Mouse (Mus musculus): ENCODE measurements around the gene Tmem223. TPM values are rescaled to one million over a fixed set of nuclear protein-coding genes. Genes with fewer than 3 reads are reported as not detected.
A peak's percentile ranks its signal among the peaks of the same experiment; 100 is the strongest.
"Not testable (repeated sequence)": the region's sequence is repeated elsewhere in the genome, so short reads cannot be mapped to it uniquely, and the experiment has no call there.

Gene Tmem223
- total RNA-seq (2017) = 15.5 and 16.6 TPM in 2 replicates

DNA sequence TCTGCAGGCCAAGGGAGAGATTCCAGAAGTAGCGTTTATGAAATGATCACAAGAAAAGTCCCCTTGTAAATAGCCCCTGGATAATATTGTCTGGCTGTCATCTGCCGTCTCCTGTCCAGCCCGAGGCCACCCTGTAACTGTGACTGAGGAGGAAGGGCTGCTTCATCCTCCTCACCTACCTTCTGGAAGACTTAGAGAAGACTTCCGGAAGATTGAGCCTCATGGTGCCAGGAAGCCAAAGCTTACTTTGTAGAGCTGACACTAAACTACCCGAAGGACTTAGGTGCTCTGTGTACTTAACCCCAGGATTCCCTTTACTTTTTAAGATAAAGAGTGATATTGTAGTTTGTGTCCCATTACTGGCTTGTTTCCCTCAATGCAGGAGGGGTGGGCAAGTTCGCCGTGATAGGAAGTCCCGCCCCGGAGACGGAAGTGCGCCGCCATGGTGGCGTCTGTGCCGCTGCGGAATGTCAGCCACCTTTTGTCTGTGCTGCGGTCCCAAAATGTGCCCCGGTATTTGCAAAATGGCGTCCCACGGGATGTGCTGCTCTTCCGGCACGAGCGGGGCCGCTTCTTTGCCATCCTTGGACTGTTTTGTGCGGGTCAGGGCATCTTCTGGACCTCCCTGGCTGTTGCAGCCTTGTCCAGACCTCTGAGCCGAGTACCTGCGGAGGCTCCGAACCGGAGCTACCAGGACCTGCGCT, at the start of gene Tmem223:
Gene Tmem223, plus strand, starts transcription at position 430 of the 704 bp plus-strand sequence.
- peak; percentile 62 for ATAC-seq (ENCODE audit: extremely low read depth, insufficient number of reproducible peaks, low FRiP score, poor library complexity, severe bottlenecking)

DNA sequence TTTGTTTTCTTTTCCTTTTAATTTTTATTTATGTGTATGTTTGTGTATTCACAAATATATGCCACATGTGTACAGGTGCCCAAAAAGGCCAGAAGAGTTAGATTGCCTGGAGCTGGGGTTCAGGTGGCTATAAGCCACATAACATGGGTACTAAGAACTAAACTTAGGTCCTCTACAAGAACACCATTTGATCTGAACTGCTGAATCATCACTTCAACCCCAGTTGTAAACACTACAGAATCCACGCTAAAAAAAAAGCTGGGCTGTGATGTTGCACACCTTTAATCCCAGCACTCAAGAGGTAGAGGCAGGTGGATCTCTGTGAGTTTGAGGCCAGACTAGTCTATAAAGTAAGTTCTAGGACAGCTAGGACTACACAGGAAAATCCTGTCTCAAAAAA, 49.4 kb upstream of the Tmem223 start:
- no peak for ATAC-seq (ENCODE audit: extremely low read depth, insufficient number of reproducible peaks, low FRiP score, poor library complexity, severe bottlenecking)

DNA sequence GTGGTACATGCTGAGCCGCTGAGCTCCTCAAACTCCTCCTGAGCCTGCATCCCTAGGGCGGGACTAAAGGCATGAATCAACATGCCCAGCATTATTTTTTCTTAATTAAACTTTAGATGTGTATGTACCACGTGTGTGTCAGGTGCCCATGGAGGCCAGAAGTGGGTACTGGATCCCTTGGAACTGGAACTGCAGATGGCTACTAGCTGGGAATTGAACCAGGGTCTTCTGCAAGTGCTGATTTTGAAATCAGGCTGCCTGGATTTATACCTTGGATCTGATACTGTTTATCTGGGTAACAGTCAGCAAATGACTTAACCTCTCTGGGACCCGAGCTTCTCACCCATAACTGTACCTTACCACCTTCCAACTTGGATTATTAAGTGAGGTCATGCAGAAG, 48.8 kb upstream of the Tmem223 start:
- ATAC-seq (ENCODE audit: extremely low read depth, insufficient number of reproducible peaks, low FRiP score, poor library complexity, severe bottlenecking) = no peak

DNA sequence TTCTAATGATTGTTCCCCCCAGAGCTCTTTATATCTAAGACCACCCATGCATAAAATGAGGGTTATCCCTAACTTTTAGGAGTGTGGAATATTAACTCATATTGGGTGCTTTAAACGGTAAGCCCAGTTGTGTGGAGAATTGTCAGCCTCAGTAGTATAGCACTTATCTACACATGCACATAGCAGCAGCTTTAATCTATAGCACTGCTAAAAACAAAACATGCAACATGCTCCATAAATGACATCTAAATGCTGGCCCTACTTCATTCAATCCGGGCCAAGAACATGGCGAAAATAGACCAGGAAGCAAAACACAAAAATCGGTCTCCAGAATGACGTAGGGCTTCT, 48.3 kb upstream of the Tmem223 start:
- no peak for ATAC-seq (ENCODE audit: extremely low read depth, insufficient number of reproducible peaks, low FRiP score, poor library complexity, severe bottlenecking)

DNA sequence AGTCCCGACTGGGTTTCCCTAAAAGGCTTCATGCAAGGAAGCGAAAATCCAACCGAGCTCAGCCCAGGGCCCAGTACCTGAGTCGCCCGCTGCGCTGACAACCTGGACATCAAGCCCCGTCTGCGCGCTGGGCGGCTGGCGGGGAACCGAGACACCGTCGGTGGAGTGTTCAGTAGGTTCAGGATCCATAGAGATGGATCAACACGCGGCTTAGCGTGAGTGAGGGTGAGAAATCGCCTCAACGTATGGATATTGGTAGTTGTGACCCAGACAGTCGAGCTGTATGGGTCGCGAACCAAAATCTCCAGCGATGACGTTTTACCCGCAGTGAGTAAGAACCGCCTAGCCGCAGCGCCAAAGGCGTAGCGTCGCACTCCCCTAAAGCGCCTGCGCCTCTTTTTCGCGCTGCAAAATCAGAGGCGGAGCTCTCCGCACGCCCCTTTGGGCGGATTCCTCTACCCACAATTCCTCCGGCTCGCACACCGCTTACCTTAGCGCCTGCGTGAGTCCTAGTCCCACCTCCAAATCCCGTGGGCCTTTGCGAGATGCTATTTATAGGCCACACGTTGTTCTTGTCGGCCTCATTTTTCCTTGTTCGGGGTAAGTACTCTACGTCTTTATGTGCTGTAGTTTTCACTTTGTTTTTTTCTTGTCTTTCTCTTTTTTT, 47.8 kb upstream of the Tmem223 start, which contains the start of gene Slc3a2:
Gene Slc3a2, minus strand, starts transcription at position 463 of the 667 bp plus-strand sequence.
- peak; percentile 93 for ATAC-seq (ENCODE audit: extremely low read depth, insufficient number of reproducible peaks, low FRiP score, poor library complexity, severe bottlenecking)

DNA sequence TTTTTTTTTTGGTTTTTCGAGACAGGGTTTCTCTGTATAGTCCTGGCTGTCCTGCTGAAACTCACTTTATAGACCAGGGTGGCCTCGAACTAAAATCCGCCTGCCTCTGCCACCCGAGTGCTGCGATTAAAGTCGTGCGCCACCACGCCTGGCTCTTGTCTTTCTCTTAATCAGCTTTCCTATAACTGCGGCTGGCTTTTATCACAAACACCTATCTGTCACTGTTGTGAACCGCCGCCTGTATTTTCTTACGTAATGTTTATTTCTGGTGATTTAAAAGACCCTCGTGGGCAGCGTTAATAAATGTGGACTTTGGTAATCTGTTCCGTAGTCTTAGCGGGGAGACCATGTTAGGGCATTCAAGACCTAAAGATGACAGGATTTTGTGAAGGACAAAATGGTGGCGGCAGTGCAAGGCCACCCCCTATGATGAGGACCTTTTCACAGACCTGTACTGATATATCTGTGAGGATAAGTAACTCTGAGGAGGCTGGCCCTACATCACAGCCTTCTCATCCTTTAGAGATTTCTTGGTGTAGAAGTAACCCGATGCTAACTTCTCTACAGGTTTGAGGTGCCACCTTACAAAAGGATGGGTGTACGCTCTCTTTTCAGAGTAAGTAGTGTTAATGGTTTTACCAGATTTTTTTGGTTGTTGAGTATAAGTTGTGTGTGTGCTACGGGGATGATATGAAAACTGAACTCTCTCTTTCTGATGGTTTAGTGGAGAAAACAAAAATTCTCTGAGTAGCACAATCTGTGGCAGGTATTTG, 47.0 kb upstream of the Tmem223 start:
- no peak for ATAC-seq (ENCODE audit: extremely low read depth, insufficient number of reproducible peaks, low FRiP score, poor library complexity, severe bottlenecking)

DNA sequence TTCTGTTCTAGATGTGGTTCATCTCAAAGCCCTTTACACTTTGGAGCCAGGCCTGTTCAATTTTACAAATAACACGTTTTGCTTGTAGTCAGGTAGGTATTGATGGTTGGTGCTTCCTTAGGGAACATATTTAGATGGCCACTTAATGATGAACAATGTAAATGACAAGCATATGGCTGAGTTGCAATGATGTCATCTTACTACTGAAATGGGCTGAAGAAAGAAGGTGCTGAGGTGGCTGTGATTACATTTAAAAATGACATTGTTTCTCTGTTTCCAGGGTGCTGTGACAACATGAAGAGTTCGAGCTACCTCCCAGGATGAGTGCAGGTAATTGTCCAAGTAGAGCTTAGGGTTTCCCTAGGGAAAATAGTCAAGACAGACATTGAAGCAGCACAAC, 46.4 kb upstream of the Tmem223 start:
- no peak for ATAC-seq (ENCODE audit: extremely low read depth, insufficient number of reproducible peaks, low FRiP score, poor library complexity, severe bottlenecking)

DNA sequence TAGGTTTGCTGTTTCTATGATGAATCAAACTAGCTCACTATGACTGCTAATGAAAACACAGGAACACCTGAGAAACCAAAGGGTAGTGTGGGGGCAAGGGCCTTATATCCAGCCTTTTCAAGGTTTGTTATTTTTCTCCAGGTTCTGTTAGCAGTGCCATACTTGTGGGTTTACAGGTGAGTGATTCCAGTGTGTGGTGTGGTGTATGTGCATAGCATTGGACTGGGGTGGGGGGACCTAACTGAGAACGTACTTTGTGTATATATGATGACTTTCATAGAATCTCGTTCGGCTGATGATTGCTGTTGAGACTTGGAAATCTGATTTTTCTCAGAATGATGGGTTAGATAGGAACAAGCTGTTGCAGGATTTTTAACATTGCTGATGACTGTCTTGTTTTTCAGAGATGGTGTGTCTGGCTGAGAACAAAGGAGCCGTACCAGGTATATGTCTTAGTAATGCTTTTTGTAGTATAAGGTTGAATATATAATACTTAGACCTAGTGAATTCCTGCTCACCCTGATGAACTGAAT, 45.6 kb upstream of the Tmem223 start:
- ATAC-seq (ENCODE audit: extremely low read depth, insufficient number of reproducible peaks, low FRiP score, poor library complexity, severe bottlenecking) = no peak

DNA sequence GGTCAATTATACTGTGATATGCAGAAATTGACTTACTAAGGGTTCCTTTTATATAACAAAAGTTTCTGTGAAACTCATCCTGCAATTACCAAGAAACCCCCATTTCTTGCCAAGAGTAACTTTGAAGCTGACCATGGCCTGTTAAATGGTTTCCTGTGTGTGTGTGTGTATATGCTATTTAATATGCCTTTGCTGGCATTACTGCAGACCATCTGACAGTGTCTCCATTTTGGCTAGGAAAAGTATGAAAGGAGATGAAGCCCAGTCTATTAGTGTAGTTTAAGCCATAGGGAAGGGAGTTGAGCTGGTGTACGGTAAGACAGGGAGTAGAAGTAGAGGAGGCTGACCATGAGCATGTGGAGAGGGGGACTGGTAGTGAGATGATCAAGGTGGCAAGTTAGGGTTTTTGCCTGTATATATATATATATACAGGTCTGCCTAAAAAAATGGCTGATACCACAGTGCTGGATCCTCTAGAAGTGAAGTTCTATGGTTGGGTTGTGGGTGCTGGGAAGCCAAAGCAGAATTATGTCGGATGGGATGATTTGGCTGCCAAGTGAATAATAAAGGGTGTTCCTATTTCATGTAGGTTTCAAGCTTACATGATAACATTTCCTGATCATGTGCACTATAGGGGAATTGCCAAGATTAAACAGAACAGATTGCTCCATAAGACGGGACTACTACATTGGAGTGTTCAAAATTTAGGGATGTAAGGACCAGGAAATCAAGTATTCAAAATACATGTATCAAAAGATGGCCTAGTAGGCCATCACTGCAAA, 44.0 kb upstream of the Tmem223 start:
- ATAC-seq (ENCODE audit: extremely low read depth, insufficient number of reproducible peaks, low FRiP score, poor library complexity, severe bottlenecking) = no peak

DNA sequence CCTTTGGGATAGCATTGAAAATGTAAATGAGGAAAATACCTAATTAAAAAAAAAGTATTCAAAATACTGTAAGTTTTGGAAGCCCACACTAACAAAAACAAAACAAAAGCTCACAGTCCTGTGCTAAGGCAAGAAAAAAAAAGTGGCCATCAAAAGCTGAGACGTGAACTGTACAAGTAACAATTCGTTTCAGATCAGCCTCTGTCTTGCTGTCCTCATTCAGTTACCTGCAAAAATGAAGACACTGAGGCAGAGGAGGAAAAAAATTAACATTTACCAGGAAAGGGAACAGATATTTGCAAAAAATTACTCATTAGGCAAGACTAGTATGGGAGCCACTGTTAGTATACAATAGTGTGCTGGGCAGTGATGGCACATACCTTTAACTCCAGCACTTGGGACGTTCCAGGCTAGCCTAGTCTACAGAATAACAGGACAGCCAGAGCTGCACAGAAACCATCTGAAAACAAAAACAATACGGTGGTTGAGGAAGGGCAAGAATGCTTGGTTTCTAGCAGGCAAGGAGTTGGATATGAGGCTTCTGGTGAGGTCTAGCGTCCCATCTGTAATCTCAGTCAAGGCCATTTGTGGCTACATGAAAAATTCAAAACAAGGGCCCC, 43.2 kb upstream of the Tmem223 start:
- no peak for ATAC-seq (ENCODE audit: extremely low read depth, insufficient number of reproducible peaks, low FRiP score, poor library complexity, severe bottlenecking)

DNA sequence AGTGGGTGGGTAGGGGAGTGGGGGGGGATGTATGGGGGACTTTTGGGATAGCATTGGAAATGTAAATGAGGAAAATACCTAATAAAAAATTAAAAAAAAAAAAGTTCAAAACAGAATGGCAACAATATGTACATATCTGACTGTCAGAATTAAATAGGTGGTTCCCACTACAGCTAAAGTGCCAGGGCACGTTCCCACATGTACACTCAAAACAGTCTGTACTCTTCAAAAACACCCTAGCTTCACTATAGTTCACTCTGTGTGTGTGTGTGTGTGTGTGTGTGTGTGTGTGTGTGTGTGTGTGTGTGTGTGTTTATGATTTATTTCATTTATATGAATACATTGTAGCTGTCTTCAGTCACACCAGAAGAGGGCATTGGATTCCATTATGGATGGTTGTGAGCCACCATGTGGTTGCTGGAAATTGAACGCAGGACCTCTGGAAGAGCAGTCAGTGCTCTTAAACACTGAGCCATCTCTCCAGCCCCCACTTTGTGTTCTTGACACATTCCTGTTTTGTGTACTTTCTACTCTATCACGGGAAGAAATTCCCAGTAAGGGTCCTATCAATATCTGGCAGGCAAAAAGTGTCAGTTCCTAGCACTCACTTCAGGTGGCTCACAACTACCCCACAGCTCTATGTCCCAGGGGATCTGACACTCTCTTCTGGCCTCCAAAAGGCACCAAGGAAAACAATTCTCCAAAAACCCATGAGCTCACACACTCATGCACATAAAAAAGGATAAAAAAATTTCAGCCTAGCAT, 42.3 kb upstream of the Tmem223 start:
- ATAC-seq (ENCODE audit: extremely low read depth, insufficient number of reproducible peaks, low FRiP score, poor library complexity, severe bottlenecking) = not testable (repeated sequence)

DNA sequence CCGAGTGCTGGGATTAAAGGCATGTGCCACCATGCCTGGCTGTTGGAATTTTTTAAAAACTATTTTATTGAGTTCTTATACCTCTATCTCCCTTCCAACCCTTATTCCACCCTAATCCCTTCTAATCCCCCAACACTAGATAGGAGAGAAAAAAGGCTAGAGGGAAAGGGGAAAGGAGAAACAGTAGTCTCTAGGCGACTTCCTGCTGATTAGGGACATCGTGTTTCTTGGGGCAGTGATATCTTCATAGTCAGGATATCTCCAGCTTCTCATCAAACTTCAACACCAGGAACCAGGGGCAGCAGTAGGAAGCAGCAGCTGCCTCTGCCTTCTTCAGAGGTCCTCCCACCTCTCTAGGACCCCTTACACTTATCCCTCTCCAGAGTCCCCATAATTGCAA, 36.5 kb upstream of the Tmem223 start:
- ATAC-seq (ENCODE audit: extremely low read depth, insufficient number of reproducible peaks, low FRiP score, poor library complexity, severe bottlenecking) = no peak

DNA sequence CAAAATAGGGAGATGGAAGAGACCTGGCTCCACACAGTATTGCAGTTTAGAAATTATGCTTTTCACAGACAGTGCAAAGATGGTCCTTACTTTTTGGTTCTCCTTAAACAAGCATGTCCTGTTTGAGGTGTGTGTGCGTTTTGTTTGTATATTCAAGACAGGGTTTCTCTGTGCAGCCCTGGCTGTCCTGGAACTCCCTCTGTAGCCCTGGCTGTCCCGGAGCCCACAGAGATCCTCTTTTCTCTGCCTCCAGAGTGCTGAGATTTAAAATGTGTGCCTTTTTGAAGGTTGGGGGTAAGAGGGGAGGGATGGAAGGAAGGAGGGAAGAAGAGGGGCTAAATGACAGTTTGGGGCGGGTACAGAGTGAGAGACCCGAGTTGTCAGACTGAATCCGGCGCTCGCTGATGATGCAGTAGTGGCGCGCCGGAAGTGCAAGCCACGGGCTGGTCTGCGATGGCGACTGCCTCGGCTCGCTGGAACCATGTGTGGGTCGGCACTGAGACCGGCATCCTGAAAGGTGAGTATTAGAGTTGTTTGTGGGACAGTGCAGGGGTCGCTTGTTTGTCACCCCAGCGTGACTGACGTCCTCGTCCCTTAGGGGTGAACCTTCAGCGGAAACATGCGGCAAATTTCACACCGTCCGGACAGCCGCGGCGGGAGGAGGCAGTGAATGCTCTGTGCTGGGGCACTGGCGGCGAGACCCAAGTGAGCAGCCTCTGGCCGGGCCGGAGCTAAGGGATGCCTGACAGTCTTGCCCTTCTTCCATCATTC, 35.2 kb upstream of the Tmem223 start, which contains the start of gene Wdr74:
Gene Wdr74, plus strand, starts transcription at position 439 of the 771 bp plus-strand sequence.
- ATAC-seq (ENCODE audit: extremely low read depth, insufficient number of reproducible peaks, low FRiP score, poor library complexity, severe bottlenecking) = peak; percentile 97

DNA sequence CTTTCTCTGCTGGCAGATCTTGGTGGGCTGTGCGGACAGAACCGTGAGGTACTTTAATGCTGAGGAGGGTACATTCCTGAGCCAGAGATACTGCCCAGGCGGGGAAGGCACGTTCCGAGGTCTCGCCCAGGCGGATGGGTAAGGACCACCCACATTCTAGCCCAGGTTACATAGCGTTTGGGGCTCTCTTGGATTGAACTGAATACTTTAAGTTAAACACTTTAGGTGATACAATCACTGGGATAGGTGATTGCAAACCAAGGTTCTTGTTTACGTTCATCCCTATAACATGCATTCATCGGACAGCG, 34.7 kb upstream of the Tmem223 start:
- no peak for ATAC-seq (ENCODE audit: extremely low read depth, insufficient number of reproducible peaks, low FRiP score, poor library complexity, severe bottlenecking)

DNA sequence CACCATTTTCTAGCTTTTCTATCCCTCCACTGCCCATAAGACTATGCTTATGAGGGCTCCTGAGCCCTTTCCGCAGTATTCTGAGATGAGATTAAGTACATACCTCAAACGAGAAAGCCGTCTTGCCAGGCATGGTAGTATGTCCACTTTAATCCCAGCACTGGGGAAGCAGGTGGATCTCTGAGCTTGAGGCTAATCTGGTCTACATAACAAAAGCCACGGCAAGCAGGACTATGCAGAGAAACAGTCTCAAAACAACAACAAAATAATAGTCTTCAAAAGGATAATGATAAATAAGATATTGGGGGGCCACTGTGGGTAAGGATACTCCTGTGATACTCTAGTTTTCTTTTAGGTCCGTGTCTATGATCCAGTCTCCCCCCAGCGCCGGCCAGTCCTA, 31.9 kb upstream of the Tmem223 start:
- no peak for ATAC-seq (ENCODE audit: extremely low read depth, insufficient number of reproducible peaks, low FRiP score, poor library complexity, severe bottlenecking)

DNA sequence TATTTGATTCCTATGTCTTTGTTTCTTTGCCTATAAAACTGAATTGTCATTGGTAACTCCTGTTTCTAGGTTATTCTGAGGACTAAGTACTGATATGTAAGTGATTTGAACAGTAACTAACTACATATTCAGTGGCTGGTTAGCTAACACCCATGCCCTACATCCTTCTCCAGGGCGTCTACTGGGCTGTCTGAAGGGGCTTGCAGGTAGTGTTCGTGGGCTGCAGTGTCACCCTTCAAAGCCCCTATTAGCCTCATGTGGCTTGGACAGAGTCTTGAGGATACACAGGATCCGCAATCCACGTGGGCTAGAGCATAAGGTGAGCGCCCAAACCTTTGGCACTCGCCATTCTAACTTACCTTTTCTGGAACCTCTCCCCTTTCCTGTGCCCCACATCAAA, 31.1 kb upstream of the Tmem223 start:
- ATAC-seq (ENCODE audit: extremely low read depth, insufficient number of reproducible peaks, low FRiP score, poor library complexity, severe bottlenecking) = no peak

DNA sequence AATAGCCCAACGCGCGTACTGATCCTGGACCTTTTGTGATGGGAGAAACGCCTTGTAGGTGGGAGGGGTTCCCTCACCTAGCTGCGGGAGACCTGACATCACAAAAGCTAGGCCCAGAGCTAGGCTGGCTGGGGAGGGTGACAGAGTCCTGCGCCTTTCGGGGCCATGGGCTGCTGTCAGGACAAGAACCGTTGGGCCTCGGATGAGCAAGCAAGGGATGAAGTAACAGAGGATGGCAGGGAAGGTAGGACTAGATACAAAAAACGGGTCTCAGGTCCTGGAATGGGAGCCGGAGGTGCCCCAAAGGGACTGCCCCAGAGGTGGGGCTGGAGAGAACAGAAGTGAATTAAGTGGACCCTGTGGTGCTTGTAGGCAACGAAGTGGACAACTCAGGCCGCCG, 30.2 kb upstream of the Tmem223 start, which contains the start of gene 1700092M07Rik:
Gene 1700092M07Rik, plus strand, starts transcription at position 116 of the 400 bp plus-strand sequence.
- no peak for ATAC-seq (ENCODE audit: extremely low read depth, insufficient number of reproducible peaks, low FRiP score, poor library complexity, severe bottlenecking)

All from neutrophil, adult 5-6 weeks (primary cell).